Mouse (Mus musculus) olfactory bulb, adult 2 months (tissue): ENCODE results near the gene Gm10563.

ENCODE experiments used
- CTCF ChIP-seq: fragments of 200-500 bp; IDR thresholded peaks from 2 replicates; pipeline ENCODE4 v1.5.1; 2012; ENCODE audit warnings: low read depth, mild to moderate bottlenecking, low read length, moderate library complexity; ENCODE audit not compliant: insufficient read depth
- POLR2A ChIP-seq: fragments of 200-500 bp; IDR thresholded peaks from 2 replicates; pipeline ENCODE4 v1.6.1; 2012; ENCODE audit warnings: mild to moderate bottlenecking, low read depth, low read length, moderate library complexity; ENCODE audit not compliant: insufficient read depth

GRCm38 (mm10) chr4:155582279-155582905 is 62.8 kb downstream of the Gm10563 start:
- TF ChIP-seq CTCF (no peak), POLR2A (no peak)
